In genomic region chr16:4199995-4200394, GRCm38 (mm10) we compare ENCODE assay signal across 14 mouse cellular contexts. TPM values are rescaled to one million over a fixed set of nuclear protein-coding genes. Genes with fewer than 3 reads are reported as not detected.
A peak's percentile ranks its signal among the peaks of the same experiment; 100 is the strongest.
DNase-seq lines count a peak whose midpoint lies in the region; ATAC-seq and TF ChIP-seq lines count a peak whose summit lies in the region.
"Had no signal": no experiment of that assay in that cellular context is flagged by ENCODE, and none has a peak within 500 bp of the region (broad histone marks: within the 10 kb centered on the region; RNA-seq: fewer than 3 reads in every experiment).

No protein-coding gene starts in this region.

- no peaks in the 10 kb centered on the region for H3K27me3 ChIP-seq in heart, embryonic 13.5 days (replicated peaks)
- no peaks in the 10 kb centered on the region for H3K27me3 ChIP-seq in liver, embryonic 11.5 days (replicated peaks; ENCODE audit: control insufficient read depth, insufficient read depth, low read length)
- H3K27me3 ChIP-seq in stomach, embryonic 16.5 days (ENCODE audit: control insufficient read depth, insufficient read depth, low read length), result no peaks in the 10 kb centered on the region
- no peaks in the 10 kb centered on the region for H3K27me3 ChIP-seq in kidney, embryonic 16.5 days (ENCODE audit: insufficient read depth, low read length)
- H3K27me3 ChIP-seq in midbrain, postnatal 0 days (ENCODE audit: insufficient read depth, low read length), result no peaks in the 10 kb centered on the region
- H3K27me3 ChIP-seq: hindbrain, embryonic 12.5 days; megakaryocyte, embryonic 14.5 days had no signal

- intact Hi-C loops in heart, postnatal 25 days (cut with DNase I), result no loop called here

- no peak overlapping the region for H3K4me3 ChIP-seq in heart, embryonic 13.5 days
- no peak overlapping the region for H3K4me3 ChIP-seq in liver, embryonic 11.5 days (ENCODE audit: low read depth, low read length)
- H3K4me3 ChIP-seq in stomach, embryonic 16.5 days (replicated peaks; ENCODE audit: low read length), result no peak overlapping the region
- H3K4me3 ChIP-seq in kidney, embryonic 16.5 days (ENCODE audit: low read length), result no peak overlapping the region
- no peak overlapping the region for H3K4me3 ChIP-seq in midbrain, postnatal 0 days (ENCODE audit: low read depth, low read length)
- H3K4me3 ChIP-seq: heart, adult 2 months; hindbrain, embryonic 12.5 days had no signal

- H3K4me1 ChIP-seq in heart, embryonic 13.5 days, result peaks cover 51% of the 10 kb centered on the region
- H3K4me1 ChIP-seq in liver, embryonic 11.5 days (replicated peaks; ENCODE audit: control insufficient read depth, insufficient read depth, low read length), result peaks cover 13% of the 10 kb centered on the region
- H3K4me1 ChIP-seq in stomach, embryonic 16.5 days (ENCODE audit: control insufficient read depth, insufficient read depth, low read length), result peaks cover 5% of the 10 kb centered on the region; the same call in 1 of the 2 replicates
- H3K4me1 ChIP-seq in kidney, embryonic 16.5 days (ENCODE audit: insufficient read depth, low read length), result peaks cover 17% of the 10 kb centered on the region
- no peaks in the 10 kb centered on the region for H3K4me1 ChIP-seq in midbrain, postnatal 0 days (ENCODE audit: insufficient read depth, low read length)

- H3K36me3 ChIP-seq in heart, embryonic 13.5 days, result no peaks in the 10 kb centered on the region
- H3K36me3 ChIP-seq in liver, embryonic 11.5 days (ENCODE audit: control insufficient read depth, insufficient read depth, low read length), result no peaks in the 10 kb centered on the region
- H3K36me3 ChIP-seq in stomach, embryonic 16.5 days (ENCODE audit: control insufficient read depth, insufficient read depth, low read length), result no peaks in the 10 kb centered on the region
- H3K36me3 ChIP-seq in kidney, embryonic 16.5 days (ENCODE audit: insufficient read depth, low read length), result no peaks in the 10 kb centered on the region
- no peaks in the 10 kb centered on the region for H3K36me3 ChIP-seq in midbrain, postnatal 0 days (ENCODE audit: insufficient read depth, low read length)
- H3K36me3 ChIP-seq: hindbrain, embryonic 12.5 days had no signal

- WGBS in heart, embryonic 13.5 days, result 20% methylated on average over 1 of the region's 1 CpGs
- 8% methylated on average over 1 of the region's 1 CpGs for WGBS in liver, embryonic 11.5 days
- WGBS in stomach, embryonic 16.5 days, result 17% methylated on average over 1 of the region's 1 CpGs
- WGBS in kidney, embryonic 16.5 days, result 33% methylated on average over 1 of the region's 1 CpGs
- WGBS in midbrain, postnatal 0 days, result 58% methylated on average over 1 of the region's 1 CpGs

- no peak for TF ChIP-seq CTCF in midbrain, postnatal 0 days (IDR thresholded peaks at IDR 0.05)

- H3K9me3 ChIP-seq in heart, embryonic 13.5 days, result no peaks in the 10 kb centered on the region
- no peaks in the 10 kb centered on the region for H3K9me3 ChIP-seq in liver, embryonic 11.5 days (ENCODE audit: control insufficient read depth, low read length)
- H3K9me3 ChIP-seq in stomach, embryonic 16.5 days (replicated peaks; ENCODE audit: control insufficient read depth, low read length), result no peaks in the 10 kb centered on the region
- H3K9me3 ChIP-seq in kidney, embryonic 16.5 days (ENCODE audit: low read length), result no peaks in the 10 kb centered on the region
- H3K9me3 ChIP-seq in midbrain, postnatal 0 days (ENCODE audit: low read length), result no peaks in the 10 kb centered on the region
- H3K9me3 ChIP-seq: hindbrain, embryonic 12.5 days; megakaryocyte, embryonic 14.5 days had no signal

- H3K9ac ChIP-seq in heart, embryonic 13.5 days, result no peak overlapping the region
- no peak overlapping the region for H3K9ac ChIP-seq in liver, embryonic 11.5 days (ENCODE audit: low read depth, low read length)
- H3K9ac ChIP-seq in stomach, embryonic 16.5 days (ENCODE audit: low read length), result no peak overlapping the region
- no peak overlapping the region for H3K9ac ChIP-seq in kidney, embryonic 16.5 days (replicated peaks; ENCODE audit: low read length)
- no peak overlapping the region for H3K9ac ChIP-seq in midbrain, postnatal 0 days (replicated peaks; ENCODE audit: low read length, poor library complexity, severe bottlenecking)
- H3K9ac ChIP-seq: hindbrain, embryonic 12.5 days had no signal

- no peak overlapping the region for H3K27ac ChIP-seq in heart, embryonic 13.5 days (replicated peaks)
- H3K27ac ChIP-seq in liver, embryonic 11.5 days (ENCODE audit: low read depth, low read length), result no peak overlapping the region
- H3K27ac ChIP-seq in stomach, embryonic 16.5 days (ENCODE audit: low read length), result no peak overlapping the region
- H3K27ac ChIP-seq in kidney, embryonic 16.5 days (ENCODE audit: low read length), result no peak overlapping the region
- H3K27ac ChIP-seq in midbrain, postnatal 0 days (ENCODE audit: low read depth, low read length), result no peak overlapping the region
- H3K27ac ChIP-seq: heart, adult 2 months; hindbrain, embryonic 12.5 days had no signal

- H3K4me2 ChIP-seq in heart, embryonic 13.5 days, result no peak overlapping the region
- no peak overlapping the region for H3K4me2 ChIP-seq in liver, embryonic 11.5 days
- H3K4me2 ChIP-seq in stomach, embryonic 16.5 days (ENCODE audit: low read depth, low read length), result no peak overlapping the region
- H3K4me2 ChIP-seq in kidney, embryonic 16.5 days (replicated peaks; ENCODE audit: low read depth, low read length), result no peak overlapping the region
- H3K4me2 ChIP-seq in midbrain, postnatal 0 days (ENCODE audit: low read depth, low read length, poor library complexity, severe bottlenecking), result no peak overlapping the region
- H3K4me2 ChIP-seq: hindbrain, embryonic 12.5 days had no signal

- DNase-seq in heart, postnatal 25 days (ENCODE audit: low spot score), result no peak
- DNase-seq in c-Kit-positive CD71-positive TER-119-negative erythroid progenitor cells, embryonic 14.5 days (ENCODE audit: low read depth), result peak; percentile 44
- DNase-seq in liver, embryonic 11.5 days (ENCODE audit: low spot score), result no peak
- no peak for DNase-seq in testis, postnatal 10 days (ENCODE audit: low spot score)
- no peak for DNase-seq in midbrain, postnatal 0 days (ENCODE audit: low spot score)
- DNase-seq: cerebellum, adult 9-10 months; heart, adult 2 months; layer of hippocampus, adult 9-11 months had no signal

- peak; percentile 63 for ATAC-seq in heart, embryonic 13.5 days (ENCODE audit: extremely low read depth, insufficient number of reproducible peaks, low FRiP score, low TSS enrichment)
- peak; percentile 86 for ATAC-seq in liver, embryonic 11.5 days (replicated peaks; ENCODE audit: low FRiP score)
- 0 out of 2 replicates have a peak, but pooled peaks have one; percentile 21 for ATAC-seq in stomach, embryonic 16.5 days (ENCODE audit: insufficient read depth, low FRiP score)
- ATAC-seq in kidney, embryonic 16.5 days (ENCODE audit: low FRiP score, low TSS enrichment), result no peak
- no peak for ATAC-seq in midbrain, postnatal 0 days (ENCODE audit: low FRiP score)
- ATAC-seq: forebrain, embryonic 16.5 days had no signal

RNA-seq across cellular contexts. Expression of gene Crebbp, which starts 13.8 kb away (rescaled TPM):
- 20.9 and 21.1 TPM in 2 replicates for polyA plus RNA-seq in heart, embryonic 13.5 days (2015; fragmentation: Nextera tagmentation; extraction: Ambion mirVana)
- 10 to 100 TPM; 34.5 to 43.4 TPM for total RNA-seq in heart, postnatal 25 days (2021)
- polyA plus RNA-seq in liver, embryonic 11.5 days (2014; fragmentation: Nextera tagmentation; extraction: Ambion mirVana), result 16.5 and 20.0 TPM in 2 replicates
- polyA plus RNA-seq in stomach, embryonic 16.5 days (2015; fragmentation: Nextera tagmentation; extraction: Ambion mirVana), result 25.1 and 28.0 TPM in 2 replicates
- 31.2 and 35.3 TPM in 2 replicates for polyA plus RNA-seq in kidney, embryonic 16.5 days (2015; fragmentation: Nextera tagmentation; extraction: Ambion mirVana)
- 61.0 and 66.2 TPM in 2 replicates for total RNA-seq in midbrain, postnatal 0 days (2014; rRNA removed)
- polyA plus RNA-seq in midbrain, postnatal 0 days (2015; fragmentation: Nextera tagmentation; extraction: Ambion mirVana), result 25.2 and 29.3 TPM in 2 replicates

Comparison
In these comparisons a context has a peak if more than half of its experiments do, and no peak if none do; other contexts are left out.
1. ATAC-seq: peak in heart, embryonic 13.5 days (single experiment), liver, embryonic 11.5 days (single experiment) and stomach, embryonic 16.5 days (single experiment); none in kidney, embryonic 16.5 days (single experiment) and midbrain, postnatal 0 days (single experiment).